ENCODE assay signal across 24 mouse cellular contexts in the genomic region with DNA sequence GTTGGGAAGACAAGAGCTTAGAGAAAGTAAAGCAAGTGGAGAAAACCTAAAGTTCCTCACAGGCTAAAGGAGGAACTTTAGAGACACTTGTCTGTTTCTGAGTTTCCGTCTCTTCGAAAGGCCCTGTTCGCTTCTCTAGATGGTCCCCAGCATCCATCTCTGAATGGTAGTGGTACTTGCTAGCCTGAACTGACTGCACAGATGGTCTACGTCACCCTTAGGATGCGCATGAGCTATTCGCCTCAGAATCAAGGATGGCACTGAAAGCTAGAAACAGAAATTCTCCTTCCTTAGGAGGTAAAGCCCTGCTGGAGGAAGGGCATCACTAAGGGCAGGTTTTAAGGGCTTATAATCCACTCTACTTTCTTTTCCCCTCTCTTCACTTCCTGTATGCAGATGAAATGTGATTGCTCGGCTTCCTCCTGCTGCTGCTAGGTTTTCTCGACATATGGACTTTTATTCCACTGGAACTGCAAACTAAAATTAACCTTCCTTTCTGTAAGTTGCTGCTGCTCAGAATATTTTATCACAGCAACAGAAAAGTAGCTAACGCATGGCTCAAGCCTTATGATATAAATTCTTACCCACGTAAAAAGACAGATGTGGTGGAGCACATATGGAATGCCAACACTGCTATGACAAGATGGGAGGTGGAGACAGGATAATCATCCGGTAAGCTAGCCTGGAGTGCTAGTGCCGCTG.
A peak's percentile ranks its signal among the peaks of the same experiment; 100 is the strongest.
DNase-seq lines count a peak whose midpoint lies in the region; ATAC-seq and TF ChIP-seq lines count a peak whose summit lies in the region.
"Had no signal": no experiment of that assay in that cellular context is flagged by ENCODE, and none has a peak within 500 bp of the region (broad histone marks: within the 10 kb centered on the region; RNA-seq: fewer than 3 reads in every experiment).

No protein-coding gene starts in this region.

- no peak for TF ChIP-seq CTCF in forebrain, postnatal 0 days (IDR thresholded peaks at IDR 0.05; ENCODE audit: low read depth)

- no peak overlapping the region for H3K9ac ChIP-seq in forebrain, postnatal 0 days
- H3K9ac ChIP-seq in forebrain, embryonic 12.5 days = no peak overlapping the region
- H3K9ac ChIP-seq: embryonic facial prominence, embryonic 13.5 days; forebrain, embryonic 13.5 days; heart, embryonic 13.5 days; hindbrain, embryonic 12.5 days; hindbrain, embryonic 15.5 days had no signal

- H3K27me3 ChIP-seq in forebrain, postnatal 0 days (ENCODE audit: insufficient read depth, low read length) = no peaks in the 10 kb centered on the region
- no peaks in the 10 kb centered on the region for H3K27me3 ChIP-seq in forebrain, embryonic 12.5 days
- H3K27me3 ChIP-seq: embryonic facial prominence, embryonic 13.5 days; forebrain, embryonic 13.5 days; heart, embryonic 13.5 days; hindbrain, embryonic 12.5 days; hindbrain, embryonic 15.5 days had no signal

- no peak overlapping the region for H3K4me2 ChIP-seq in forebrain, postnatal 0 days (ENCODE audit: low read depth)
- no peak overlapping the region for H3K4me2 ChIP-seq in forebrain, embryonic 12.5 days
- H3K4me2 ChIP-seq: embryonic facial prominence, embryonic 13.5 days; forebrain, embryonic 13.5 days; heart, embryonic 13.5 days; hindbrain, embryonic 12.5 days; hindbrain, embryonic 15.5 days had no signal

- H3K36me3 ChIP-seq in forebrain, postnatal 0 days (ENCODE audit: insufficient read depth) = no peaks in the 10 kb centered on the region
- no peaks in the 10 kb centered on the region for H3K36me3 ChIP-seq in forebrain, embryonic 12.5 days (replicated peaks)
- H3K36me3 ChIP-seq: embryonic facial prominence, embryonic 10.5 days; embryonic facial prominence, embryonic 13.5 days; heart, embryonic 10.5 days; heart, embryonic 13.5 days; hindbrain, embryonic 12.5 days; hindbrain, embryonic 15.5 days had no signal

- intact Hi-C loops in heart, postnatal 10 days (cut with DNase I) = no loop called here

- H3K27ac ChIP-seq in forebrain, postnatal 0 days (ENCODE audit: low read depth, low read length) = no peak overlapping the region
- H3K27ac ChIP-seq in forebrain, embryonic 12.5 days = no peak overlapping the region
- H3K27ac ChIP-seq: embryonic facial prominence, embryonic 10.5 days; embryonic facial prominence, embryonic 13.5 days; forebrain, embryonic 13.5 days; heart, adult 2 months; heart, embryonic 10.5 days; heart, embryonic 13.5 days; hindbrain, embryonic 12.5 days; hindbrain, embryonic 15.5 days had no signal

- DNase-seq in forebrain, postnatal 0 days = no peak
- peak; percentile 80 for DNase-seq in heart, adult 11 months
- no peak for DNase-seq in heart, postnatal 10 days
- peak; percentile 20 for DNase-seq in right cerebral cortex, adult 18-20 months
- DNase-seq in right cerebral cortex, postnatal 36 days (ENCODE audit: low spot score in 2 of 2) = no peak
- DNase-seq: adrenal gland, postnatal 14 days; cerebellum, adult 11-12 months; cerebellum, adult 8-10 months; cerebellum, postnatal 10 days; cerebellum, postnatal 36 days; embryo, embryonic 11 days; gastrocnemius, postnatal 25 days; heart, adult 2 months had no signal

- no peaks in the 10 kb centered on the region for H3K9me3 ChIP-seq in forebrain, postnatal 0 days (ENCODE audit: low read length)
- no peaks in the 10 kb centered on the region for H3K9me3 ChIP-seq in forebrain, embryonic 12.5 days
- H3K9me3 ChIP-seq: embryonic facial prominence, embryonic 10.5 days; embryonic facial prominence, embryonic 13.5 days; forebrain, embryonic 13.5 days; heart, embryonic 10.5 days; hindbrain, embryonic 12.5 days; hindbrain, embryonic 15.5 days had no signal

- ATAC-seq in forebrain, postnatal 0 days = peak; percentile 55
- no peak for ATAC-seq in forebrain, embryonic 12.5 days (ENCODE audit: low FRiP score)
- ATAC-seq: forebrain, embryonic 13.5 days; forebrain, embryonic 16.5 days; intestine, postnatal 0 days had no signal

- WGBS in forebrain, postnatal 0 days = 81% methylated on average over 12 of the region's 12 CpGs
- 91% methylated on average over 12 of the region's 12 CpGs for WGBS in forebrain, embryonic 12.5 days

- H3K4me1 ChIP-seq in forebrain, postnatal 0 days (ENCODE audit: insufficient read depth) = no peaks in the 10 kb centered on the region
- H3K4me1 ChIP-seq in forebrain, embryonic 12.5 days = no peaks in the 10 kb centered on the region
- H3K4me1 ChIP-seq: embryonic facial prominence, embryonic 10.5 days; embryonic facial prominence, embryonic 13.5 days; forebrain, embryonic 13.5 days; heart, embryonic 10.5 days; heart, embryonic 13.5 days; hindbrain, embryonic 12.5 days; hindbrain, embryonic 15.5 days had no signal

- H3K4me3 ChIP-seq in forebrain, postnatal 0 days (ENCODE audit: low read depth, low read length) = no peak overlapping the region
- H3K4me3 ChIP-seq in forebrain, embryonic 12.5 days (replicated peaks) = no peak overlapping the region
- H3K4me3 ChIP-seq: embryonic facial prominence, embryonic 10.5 days; embryonic facial prominence, embryonic 13.5 days; erythroblast, embryonic 14.5 days; forebrain, embryonic 13.5 days; heart, adult 2 months; heart, embryonic 10.5 days; heart, embryonic 13.5 days; hindbrain, embryonic 12.5 days; hindbrain, embryonic 15.5 days had no signal

Comparison
In these comparisons a context has a peak if more than half of its experiments do, and no peak if none do; other contexts are left out.
1. DNase-seq: peak in heart, adult 11 months (single experiment) and right cerebral cortex, adult 18-20 months (single experiment); none in forebrain, postnatal 0 days (single experiment), heart, postnatal 10 days (0 of 2) and right cerebral cortex, postnatal 36 days (0 of 2).